Mouse (Mus musculus) ovary, postnatal 36 days (tissue): ENCODE data around the gene Sema3e.

Experiments
- DNase-seq: peaks from one replicate; pipeline ENCODE4 v3.0.0; 2022; ENCODE audit warnings: low spot score, mixed read lengths

The Sema3e gene

DNA sequence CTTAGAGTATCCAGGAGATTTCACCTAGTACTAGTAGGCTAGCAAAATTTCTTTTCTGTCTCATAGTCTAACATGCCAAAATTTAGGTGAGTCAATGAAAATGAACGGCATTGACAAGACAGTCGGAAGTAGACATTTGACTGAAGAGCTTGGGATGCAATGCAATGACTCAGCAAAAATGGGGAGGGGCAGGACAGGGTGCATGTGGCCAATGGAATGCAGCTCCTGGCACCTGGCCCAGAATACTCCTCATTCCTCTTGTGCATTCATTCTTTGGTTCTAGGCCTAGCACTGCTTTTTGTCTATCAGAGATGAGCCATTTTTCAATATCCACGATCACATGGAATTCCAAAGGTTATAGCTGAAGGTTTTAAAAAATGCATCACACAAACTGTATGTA lies 48.1 kb downstream of the Sema3e start:
- DNase-seq, result peak; percentile 16

DNA sequence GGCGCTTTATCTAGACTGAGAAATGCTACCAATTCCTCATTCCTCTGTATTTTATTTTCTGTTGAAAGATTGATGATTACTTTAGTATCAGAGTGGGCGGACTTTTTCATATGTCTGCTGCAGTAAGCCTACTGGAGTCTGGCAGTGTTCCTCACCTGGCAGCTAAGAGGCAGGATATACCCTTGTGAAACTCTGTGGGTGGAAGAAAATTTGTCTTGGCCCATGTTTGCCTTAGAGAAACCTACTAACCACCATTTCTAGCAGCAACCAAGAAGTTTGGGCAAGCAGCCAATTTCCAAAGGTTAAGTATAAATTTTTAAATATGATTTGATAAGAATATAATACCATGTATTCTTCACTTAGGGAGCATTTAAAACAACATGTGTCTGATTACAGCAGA lies 63.0 kb downstream of the Sema3e start:
- DNase-seq, result no peak

DNA sequence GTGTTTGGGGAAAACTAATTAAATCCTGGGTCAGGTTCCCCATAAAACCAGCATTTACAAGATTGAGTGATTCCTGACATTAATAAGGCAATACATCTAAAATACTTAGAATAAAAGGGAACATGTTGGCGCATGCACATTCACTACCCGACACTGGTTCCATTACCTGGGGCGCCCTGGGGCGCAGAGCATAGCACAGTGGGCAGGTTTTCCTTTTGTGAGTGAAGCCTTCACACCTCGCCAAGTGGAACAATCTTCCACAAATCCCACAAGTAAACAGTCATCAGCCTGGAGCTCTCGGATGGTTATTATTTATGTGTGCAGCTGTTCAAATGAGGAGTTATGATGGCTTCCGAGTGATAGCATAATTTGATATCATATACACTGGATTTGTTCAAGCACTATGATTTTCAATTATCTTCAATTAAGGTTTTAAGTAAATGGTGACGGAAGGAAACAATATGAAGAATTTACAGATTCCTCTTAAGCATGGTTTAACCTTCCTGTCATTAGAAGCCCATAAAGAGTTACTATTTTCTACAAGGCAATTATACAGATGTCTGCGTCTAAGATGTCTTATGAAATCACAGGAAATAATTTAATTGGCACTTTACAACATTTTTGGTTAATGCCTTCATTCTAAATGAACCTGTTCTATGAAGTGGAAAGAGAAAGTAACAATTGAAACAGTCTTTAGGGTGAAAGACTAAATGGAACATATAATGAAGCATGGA lies 65.0 kb downstream of the Sema3e start:
- no peak for DNase-seq

DNA sequence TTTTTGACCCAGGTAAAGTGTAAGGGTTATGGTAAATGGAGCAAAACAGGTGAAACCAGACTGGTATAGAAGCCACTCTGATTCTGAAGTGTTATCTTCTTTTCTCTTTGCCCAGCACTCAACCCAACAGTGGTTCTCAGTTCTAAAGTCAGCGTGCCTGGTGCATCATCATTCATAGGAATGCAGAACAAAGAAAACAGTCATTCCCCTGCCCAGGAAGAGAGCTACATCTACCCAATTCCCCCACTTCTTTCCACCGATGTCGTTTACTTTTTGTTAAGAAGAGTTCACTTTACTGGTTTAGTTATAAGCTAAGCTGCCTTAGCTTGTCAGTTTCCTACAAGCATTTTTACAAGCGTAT lies 65.5 kb downstream of the Sema3e start:
- no peak for DNase-seq

DNA sequence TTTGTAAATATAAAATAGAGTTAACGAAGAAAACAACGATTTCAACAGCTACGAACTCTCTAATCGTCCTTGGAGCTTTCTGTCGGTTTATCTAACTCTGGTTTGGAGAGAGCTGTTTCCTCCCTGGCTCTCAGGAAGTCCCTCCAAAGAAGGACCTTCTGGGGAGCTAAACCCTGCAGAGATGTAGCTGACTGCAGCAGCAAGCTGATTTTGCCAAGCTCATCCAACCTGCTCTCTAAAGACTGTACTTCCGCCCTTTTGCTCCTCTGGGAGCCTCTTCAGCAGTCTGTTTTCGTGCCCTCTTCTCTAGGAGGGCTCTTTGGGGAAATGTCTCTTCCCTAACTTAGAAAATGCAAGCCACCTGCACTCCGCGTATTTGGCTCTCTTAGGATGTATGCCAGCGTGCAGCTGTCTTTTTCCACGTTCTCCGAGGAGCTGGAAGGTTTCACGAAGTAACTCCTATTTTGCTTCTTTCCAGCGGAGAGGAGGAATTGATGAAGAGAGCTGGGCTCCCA lies 67.2 kb downstream of the Sema3e start:
- DNase-seq, result no peak

DNA sequence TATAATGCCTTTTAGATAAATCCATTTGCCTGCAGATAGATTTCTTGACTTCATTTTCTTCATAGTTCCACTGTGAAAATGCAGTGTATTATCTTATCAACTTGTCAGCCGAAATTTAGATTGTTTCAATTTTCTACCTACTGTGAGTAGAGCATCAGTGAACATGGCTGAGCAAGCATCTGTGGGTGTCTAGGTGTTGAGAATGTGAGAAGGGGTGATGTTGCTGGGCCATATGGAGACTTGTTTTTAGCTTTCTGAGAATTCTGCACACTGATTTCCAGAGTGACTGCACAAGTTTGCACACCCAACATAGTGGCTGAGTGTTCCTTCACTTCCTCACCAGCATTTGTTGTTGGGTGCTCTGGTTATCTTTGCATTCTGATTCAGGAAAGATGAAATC lies 71.1 kb downstream of the Sema3e start:
- DNase-seq, result no peak

DNA sequence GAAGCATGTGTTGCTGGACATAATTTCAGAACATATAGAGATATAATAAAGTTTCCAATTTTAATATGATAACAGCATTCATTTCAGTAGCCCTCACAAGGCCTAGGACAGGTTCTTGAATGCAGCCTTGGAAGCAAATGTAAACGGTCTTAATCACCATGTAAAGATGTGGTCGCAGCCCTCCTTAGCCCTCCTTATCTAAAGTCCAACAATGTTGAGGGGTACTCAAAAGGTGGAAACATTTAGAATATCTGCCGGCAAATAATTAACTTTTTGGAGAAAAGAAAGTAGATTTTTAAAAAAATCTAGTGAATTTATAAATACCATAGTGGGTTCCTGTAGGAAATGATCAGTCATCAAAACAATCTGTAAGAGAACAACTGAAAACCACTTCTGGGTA lies 73.6 kb downstream of the Sema3e start:
- DNase-seq, result no peak

DNA sequence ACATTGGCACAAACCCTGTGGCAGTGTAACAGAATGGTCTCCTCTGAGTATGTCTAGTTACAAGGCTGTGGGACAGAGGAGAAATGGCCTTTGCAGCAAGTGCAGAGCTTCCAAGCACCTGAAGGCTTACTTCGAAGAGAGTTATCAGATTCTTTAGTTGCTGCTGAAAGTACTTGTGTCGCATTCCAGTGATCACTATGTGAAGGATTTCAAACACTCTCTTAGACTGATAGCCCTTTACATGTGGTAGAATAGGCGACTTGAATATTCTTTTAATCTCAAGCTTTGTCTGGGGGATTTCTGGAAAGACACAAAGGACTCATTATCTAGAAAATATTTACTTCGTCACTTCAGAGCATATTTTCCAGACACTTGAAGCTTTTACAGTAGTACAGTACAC lies 82.3 kb downstream of the Sema3e start:
- no peak for DNase-seq

DNA sequence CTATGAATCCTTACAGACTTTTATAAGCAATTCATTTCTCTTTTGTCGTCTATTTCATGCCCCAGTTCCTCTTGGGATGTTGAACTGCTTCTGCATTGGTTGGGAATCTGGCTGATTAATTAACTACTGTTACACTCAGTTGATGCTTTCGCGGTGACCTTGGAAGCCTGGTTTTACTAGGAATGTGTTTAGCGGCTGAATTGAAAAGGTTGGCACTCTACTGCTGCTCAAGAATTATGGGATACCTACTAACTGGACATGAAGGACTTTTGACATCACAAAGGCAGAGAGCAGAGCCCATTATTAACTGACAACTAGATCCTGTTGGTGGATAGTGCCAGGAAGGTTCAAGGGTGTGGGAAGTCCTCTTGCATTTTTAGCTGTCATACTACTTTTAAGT lies 83.9 kb downstream of the Sema3e start:
- no peak for DNase-seq

DNA sequence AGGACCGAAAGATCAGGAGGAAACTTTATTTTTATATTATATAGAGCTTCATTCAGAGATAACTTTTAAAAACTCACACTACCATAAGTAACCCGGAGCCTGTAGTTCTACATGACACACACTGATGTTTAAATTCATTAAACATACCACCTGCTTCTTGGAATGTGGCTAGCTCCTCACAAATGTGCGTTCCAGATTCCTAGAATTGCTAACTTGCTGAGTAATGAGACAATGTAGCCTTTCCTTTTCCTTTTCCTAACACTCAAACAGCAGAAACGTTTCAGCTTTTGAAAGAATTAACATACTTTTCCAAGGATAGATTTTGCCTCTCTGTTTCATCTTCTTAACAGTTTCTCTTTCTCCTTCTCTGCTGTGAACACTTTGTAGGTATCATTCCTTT lies 86.3 kb downstream of the Sema3e start:
- no peak for DNase-seq

DNA sequence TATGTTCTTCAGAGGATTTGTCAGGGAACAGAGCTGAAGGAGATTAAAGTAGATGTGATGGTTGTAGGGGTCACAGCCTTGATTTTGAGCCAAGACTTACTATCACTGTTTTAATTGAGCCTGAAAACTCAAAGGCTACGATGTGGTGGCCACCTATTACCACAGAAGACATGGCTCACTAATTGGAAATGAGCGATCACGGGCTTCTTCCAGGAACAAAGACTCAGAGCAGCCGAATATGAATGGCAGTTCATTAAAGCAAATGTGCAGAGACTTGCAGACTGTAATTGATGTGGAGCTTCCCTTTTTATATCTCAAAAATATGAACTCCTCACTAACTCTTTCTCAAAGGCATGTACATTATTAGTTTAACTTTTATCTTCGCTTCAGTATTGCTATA lies 96.8 kb downstream of the Sema3e start:
- DNase-seq, result no peak

DNA sequence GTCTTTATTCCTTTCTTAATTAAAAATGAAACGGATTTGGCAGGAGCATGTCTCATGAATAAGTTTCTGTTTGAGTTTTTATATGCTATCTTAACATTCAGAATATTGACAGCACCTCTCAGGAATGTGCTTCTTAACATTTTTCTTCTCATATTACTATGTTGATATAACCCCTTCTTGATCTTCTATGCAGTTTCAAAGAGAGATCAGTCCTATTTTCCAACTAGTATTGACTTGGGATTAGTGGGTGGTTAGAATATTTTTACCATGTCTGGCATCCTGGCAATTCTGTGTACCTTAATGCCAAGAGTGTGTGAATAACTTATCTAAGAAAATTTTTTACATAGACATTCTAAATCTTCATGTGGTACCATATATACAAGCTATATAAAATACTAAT lies 101.5 kb downstream of the Sema3e start:
- DNase-seq, result no peak

DNA sequence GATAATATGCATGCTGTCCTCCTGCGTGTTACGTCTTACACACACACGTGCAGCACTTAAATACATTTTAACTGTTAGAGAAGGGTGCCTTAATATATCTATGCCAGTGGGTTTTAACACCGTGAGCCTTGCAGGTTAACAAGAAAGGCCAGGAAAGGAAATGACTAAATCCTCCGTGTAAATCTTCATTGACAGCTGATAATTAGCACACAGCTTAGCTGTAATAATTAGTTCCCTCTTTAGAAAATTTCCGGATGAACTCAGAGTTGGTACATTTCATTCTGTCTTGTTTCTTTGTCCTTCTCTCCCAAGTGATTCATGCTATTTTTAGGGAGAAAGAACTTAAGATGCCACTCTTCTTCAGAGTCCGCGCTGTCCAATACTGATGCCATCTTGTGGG lies 110.9 kb downstream of the Sema3e start:
- DNase-seq, result no peak

DNA sequence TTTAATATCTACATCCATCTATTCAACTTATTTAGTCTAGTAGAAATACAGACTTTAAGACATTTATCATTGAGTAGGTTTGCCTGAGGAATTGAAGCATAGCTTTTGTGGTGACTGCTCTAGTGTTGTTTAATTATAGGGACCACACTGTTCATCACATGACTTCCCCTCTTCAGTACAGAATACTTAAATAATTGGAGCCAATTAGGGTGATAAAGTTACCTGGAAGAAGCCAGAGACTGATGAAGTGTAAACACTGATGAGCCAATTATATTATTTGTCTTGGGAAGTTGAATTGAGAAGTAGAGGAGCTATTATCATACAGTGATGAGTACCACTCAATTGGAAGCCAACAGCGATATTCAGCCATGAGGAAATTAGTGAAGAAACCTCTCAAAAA lies 113.6 kb downstream of the Sema3e start:
- DNase-seq, result no peak

DNA sequence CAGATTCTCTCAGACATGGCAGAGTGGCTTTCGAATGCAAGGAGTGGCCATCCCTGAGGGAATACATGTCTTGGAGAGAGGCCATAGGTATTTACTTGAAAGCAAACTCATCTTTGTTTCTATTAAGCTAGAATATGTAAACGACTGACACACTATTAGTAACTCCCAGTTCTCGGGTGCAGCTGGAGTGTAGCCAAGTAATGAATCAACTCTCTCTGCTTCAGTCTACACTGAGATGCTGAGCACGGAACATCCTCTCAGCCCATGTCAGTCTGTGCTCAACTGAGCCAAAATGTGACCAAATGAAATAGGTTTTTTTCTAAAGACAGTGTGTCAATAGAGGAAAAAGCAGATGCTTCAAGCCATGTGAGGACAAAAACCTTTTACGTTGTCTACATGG lies 137.5 kb downstream of the Sema3e start:
- no peak for DNase-seq

DNA sequence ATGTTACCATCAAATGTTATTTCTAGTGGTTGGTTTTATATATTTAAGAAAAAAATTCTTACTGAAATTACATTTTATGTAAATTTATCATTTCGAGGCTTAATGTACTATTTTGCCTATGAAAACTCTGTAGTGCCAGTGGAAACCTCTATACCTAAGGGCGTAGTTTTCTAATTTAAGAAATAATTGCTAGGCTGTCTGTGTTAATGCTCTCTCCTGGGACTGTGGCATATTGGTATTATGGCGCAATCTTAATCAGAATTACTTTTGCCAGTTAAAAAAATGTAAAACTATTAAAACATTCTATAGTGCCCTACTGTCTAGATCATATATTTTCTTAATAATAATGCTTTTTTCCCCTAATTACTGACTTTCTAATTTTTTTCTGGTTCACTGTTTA lies 138.2 kb downstream of the Sema3e start:
- DNase-seq, result no peak

DNA sequence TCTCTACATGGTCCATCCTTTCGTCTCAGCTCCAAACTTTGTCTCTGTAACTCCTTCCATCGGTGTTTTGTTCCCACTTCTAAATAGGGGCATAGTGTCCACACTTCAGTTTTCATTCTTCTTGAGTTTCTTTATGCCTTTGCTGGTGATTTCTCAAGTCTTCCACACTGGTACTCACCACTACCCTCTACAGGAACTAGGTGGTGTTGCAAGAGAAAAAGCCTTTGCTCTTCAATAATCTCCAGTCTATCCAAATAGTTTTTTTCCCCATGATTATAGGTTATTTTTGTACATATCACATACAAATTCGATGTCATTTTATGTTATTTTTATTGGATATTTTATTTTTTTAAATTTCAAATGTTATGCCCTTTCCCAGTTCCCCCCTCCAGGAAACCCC lies 142.7 kb downstream of the Sema3e start:
- no peak for DNase-seq

DNA sequence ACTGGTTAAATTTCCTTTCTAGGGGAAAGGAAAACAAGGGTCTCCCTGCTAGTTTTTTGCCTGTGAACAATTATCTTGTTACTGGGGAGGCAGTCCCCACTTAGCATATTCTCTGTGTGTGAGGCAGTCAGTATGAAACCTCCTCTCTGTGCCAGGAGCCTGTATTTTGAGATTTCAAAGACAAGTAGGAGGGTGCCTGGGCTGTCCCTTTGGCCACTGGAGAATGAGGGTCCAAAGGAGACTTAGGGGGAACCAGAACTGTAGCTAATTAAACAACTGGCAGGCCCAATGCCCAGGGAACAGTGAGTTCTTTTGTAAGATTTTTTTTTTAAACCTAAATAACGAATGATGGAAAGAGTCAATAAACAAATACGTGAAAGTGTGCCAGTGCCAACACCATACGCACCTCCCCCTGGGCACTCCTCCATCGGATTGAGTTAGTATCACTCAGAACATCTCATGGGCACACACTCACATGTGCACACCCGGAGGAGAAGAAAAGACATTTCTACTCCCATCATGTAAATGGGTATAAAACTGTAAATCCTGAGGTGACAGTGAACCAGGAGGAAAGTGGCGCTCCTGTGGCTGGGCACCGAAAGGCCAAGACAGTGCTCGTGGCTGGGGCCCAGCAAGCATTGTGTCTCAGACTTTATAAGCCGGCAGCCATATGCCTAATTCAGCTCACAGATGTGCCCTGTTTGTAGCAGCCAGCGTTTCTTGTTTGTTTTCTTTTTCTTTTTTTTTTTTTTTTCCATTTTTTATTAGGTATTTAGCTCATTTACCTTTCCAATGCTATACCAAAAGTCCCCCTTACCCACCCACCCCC lies 148.5 kb downstream of the Sema3e start:
- DNase-seq, result no peak

DNA sequence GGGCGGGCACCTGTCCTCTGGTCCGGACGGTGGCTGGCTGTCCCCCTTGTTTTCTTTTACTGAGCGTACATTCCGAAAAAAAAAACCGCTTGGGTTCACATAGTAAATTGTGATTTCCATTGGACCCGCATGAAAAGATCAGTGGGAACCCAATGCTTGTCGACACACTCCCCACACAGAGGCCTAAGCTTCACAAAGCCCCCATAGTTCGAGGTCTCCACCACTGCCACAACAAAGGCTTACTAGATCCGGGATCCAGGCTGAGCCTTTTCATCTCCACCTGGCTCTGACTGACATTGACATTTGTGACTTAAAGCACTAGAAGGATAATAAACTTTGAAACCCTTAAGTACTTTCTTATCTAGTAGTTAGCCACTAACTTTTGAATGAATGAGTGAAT lies 155.5 kb downstream of the Sema3e start:
- no peak for DNase-seq

DNA sequence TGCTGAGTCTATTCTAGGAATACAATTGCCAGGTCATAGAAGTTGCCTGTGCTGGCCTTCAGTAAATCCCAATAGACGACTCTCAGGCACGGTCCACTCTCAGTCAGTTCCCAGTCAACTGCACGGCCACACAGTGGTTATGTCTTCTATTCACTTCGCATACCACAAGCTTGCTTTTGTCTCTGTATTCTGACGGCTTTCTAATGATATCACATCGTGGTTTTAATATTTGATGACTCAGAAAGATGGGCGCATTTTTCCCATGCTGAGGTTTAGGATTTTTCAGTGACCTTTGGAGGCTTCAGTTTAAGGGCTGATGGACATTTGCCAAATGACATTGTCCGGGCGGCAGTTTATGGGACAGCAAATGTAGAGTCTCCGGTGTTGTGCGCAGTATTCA lies 157.1 kb downstream of the Sema3e start:
- DNase-seq, result no peak

DNA sequence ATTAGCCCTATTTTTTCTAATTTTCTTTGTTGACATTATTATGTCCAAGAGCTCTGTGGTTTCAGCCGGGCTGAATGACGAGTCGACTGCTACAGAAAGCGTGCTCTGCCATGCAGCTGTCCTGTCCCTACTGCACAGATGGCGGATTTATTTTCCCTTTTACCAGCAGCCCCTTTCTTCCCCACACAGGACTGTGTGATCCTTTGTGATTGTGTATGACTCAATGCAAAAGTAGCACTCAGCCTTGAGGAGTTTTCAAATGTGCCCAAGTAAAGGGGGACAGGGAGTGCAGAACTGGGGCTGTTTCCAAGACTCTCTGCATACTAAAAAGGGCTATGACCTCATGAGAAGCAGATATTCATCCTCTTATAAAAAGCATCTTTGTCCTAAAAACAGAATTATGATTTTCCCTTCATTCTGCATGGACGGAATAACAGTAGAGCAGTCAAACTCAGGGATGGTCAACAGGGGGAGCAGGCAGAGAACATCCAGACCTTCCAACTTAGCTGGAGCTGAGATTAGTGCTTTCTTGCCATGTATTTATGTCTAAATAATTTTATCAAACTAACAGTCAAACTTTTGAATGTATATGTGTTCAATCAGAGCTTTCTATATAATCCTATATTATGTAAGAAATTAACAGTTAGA lies 170.2 kb downstream of the Sema3e start:
- DNase-seq, result no peak

DNA sequence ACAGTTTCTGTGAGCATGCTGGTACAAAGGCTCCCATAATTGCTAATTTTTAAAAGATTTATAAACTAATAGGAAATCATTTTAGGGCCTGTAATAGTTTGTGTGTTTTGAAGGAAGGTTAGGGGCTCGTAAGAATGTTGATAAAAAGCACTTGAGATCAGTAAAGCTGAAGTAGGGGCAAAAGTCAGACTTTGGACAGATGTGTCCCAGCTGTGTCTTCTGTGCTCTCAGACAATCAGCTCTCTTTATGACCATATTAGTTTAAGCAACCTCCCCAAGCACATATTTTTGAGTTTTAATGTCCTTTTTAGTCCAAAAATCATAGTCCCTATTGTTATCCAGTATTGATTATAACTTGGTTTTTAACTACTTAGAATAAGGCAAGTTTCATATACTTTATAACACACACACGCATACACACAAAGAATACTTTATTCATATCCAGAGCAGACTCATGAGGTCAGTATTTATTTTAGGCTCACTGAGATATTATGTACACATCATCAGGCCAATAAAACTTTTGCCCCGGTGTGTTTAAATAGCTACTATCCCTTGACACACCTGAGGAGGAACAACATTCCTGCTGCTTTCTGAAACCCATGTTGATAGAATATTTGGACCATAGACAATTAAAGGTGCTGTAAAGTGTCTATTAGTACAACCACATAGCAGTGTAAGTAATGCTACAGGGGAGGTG lies 173.4 kb downstream of the Sema3e start:
- no peak for DNase-seq

DNA sequence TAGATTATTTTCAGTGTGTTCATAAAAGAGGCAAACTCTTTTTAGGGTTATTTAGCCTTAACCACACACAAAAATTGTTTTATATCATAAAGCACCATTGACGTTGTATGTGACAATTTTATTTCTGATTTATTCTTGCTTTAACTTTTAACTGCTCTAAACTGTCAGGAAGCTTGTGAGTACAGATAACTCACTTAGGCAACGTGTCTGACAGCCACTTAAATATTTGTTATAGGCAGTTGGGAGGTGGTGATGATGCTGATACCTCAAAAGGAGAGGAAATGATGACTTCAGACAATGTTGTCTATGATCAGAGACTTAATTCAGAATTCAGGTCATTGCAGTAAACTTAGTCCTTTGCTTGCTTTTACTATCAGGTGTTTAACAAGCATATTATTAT lies 181.7 kb downstream of the Sema3e start:
- no peak for DNase-seq
